Mouse (Mus musculus): ENCODE data around the gene Gm17689. TPM values are rescaled to one million over a fixed set of nuclear protein-coding genes. Genes with fewer than 3 reads are reported as not detected.

Gm17689 gene
- not detected for polyA plus RNA-seq (2014; fragmentation: Illumina TruSeq; extraction: RNeasy Lipid Tissue Mini Kit (QIAGEN cat#74804); ENCODE audit: low read depth, low replicate concordance)

DNA sequence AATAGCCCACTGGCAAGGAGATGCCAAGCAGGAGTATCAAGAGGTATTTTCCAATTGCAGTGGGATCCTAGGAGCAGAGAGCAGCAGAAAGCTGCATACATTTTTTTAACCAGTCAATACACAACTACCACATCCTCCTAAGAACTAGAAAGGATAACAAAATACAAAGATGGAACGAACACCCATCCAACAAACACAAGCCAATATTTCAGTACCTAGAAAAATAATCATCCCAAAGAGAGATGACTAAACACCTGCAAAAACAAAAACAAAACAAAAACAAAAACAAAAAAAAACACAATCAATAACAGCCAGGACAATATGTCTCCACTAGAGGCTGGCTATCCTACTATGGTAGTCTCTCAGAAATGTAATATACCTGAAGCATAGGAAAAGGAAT, at the start of gene Gm17689:
Gene Gm17689 (minus strand): TSS at position 101 of the 400 bp plus-strand sequence.

DNA sequence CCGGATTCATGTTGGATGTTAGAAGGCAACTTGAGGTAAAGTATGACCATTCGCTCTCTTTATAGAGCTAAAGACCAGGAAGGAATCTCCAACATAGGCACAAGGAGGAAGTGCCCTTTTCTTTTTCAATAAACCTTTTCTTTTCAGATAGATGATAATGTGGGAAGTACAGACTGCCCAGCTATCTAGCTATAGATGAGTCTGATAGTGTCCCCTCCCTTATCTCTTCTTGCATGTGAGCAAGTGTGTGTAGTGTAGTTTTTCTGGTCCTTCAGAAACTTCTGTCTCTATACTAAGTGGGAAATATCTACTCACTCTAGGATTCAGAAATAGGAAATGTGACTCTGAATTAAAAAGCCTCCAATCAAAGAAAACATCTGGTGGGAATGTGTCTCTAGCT, 40.6 kb downstream of the Gm17689 start, which contains the start of gene Gm5615:
Gene Gm5615 (minus strand): TSS at position 101 of the 400 bp plus-strand sequence.

Other genes starting within 250 kb of the Gm17689 start
- gene Gm7257, start 150.8 kb downstream of the Gm17689 start, polyA plus RNA-seq (2014; fragmentation: Illumina TruSeq; extraction: RNeasy Lipid Tissue Mini Kit (QIAGEN cat#74804); ENCODE audit: low read depth, low replicate concordance): not detected
- gene Gm9513, start 107.0 kb downstream of the Gm17689 start, polyA plus RNA-seq (2014; fragmentation: Illumina TruSeq; extraction: RNeasy Lipid Tissue Mini Kit (QIAGEN cat#74804); ENCODE audit: low read depth, low replicate concordance): not detected
- gene Gm5615, start 40.7 kb downstream of the Gm17689 start, polyA plus RNA-seq (2014; fragmentation: Illumina TruSeq; extraction: RNeasy Lipid Tissue Mini Kit (QIAGEN cat#74804); ENCODE audit: low read depth, low replicate concordance): not detected
- not detected for gene A630095E13Rik, start 60.7 kb upstream of the Gm17689 start, polyA plus RNA-seq (2014; fragmentation: Illumina TruSeq; extraction: RNeasy Lipid Tissue Mini Kit (QIAGEN cat#74804); ENCODE audit: low read depth, low replicate concordance)
- gene Acrv1, start 110.6 kb upstream of the Gm17689 start, polyA plus RNA-seq (2014; fragmentation: Illumina TruSeq; extraction: RNeasy Lipid Tissue Mini Kit (QIAGEN cat#74804); ENCODE audit: low read depth, low replicate concordance): not detected
- gene Chek1, start 144.4 kb upstream of the Gm17689 start, polyA plus RNA-seq (2014; fragmentation: Illumina TruSeq; extraction: RNeasy Lipid Tissue Mini Kit (QIAGEN cat#74804); ENCODE audit: low read depth, low replicate concordance): 1.5 TPM
- 177 TPM for gene Stt3a, start 185.0 kb upstream of the Gm17689 start, polyA plus RNA-seq (2014; fragmentation: Illumina TruSeq; extraction: RNeasy Lipid Tissue Mini Kit (QIAGEN cat#74804); ENCODE audit: low read depth, low replicate concordance)
- gene Ei24, start 214.8 kb upstream of the Gm17689 start, polyA plus RNA-seq (2014; fragmentation: Illumina TruSeq; extraction: RNeasy Lipid Tissue Mini Kit (QIAGEN cat#74804); ENCODE audit: low read depth, low replicate concordance): 362 TPM
- not detected for gene Fez1, start 239.2 kb upstream of the Gm17689 start, polyA plus RNA-seq (2014; fragmentation: Illumina TruSeq; extraction: RNeasy Lipid Tissue Mini Kit (QIAGEN cat#74804); ENCODE audit: low read depth, low replicate concordance)